Mouse (Mus musculus) megakaryocyte, embryonic 14.5 days (primary cell): ENCODE measurements around the gene Hs6st3.
"Not testable (repeated sequence)": the region's sequence is repeated elsewhere in the genome, so short reads cannot be mapped to it uniquely, and the experiment has no call there.

Source experiments
- FLI1 ChIP-seq: IDR thresholded peaks from 2 replicates; pipeline ENCODE4 v1.6.1; 2012; ENCODE audit warnings: low read length, inconsistent platforms, mixed read lengths
- GATA1 ChIP-seq: IDR thresholded peaks from 3 replicates; pipeline ENCODE4 v1.6.1; 2012; ENCODE audit warnings: mixed read lengths, low read length, inconsistent platforms, borderline replicate concordance

GRCm38 (mm10) chr14:119278156-119278555, 140.0 kb downstream of the Hs6st3 start:
- TF ChIP-seq GATA1, FLI1: not testable (repeated sequence)
